Mouse (Mus musculus) lung, embryonic 15.5 days (tissue): Measurements from ENCODE around the gene Myo15. TPM values are rescaled to one million over a fixed set of nuclear protein-coding genes. Genes with fewer than 3 reads are reported as not detected.
"Not testable (repeated sequence)": the region's sequence is repeated elsewhere in the genome, so short reads cannot be mapped to it uniquely, and the experiment has no call there.

ENCODE experiments used
- ATAC-seq: fragments of 200-750 bp; cut with Nextera tagmentation; 2 replicates; pipeline ENCODE4 v1.8.0; 2017; ENCODE audit warnings: moderate number of reproducible peaks, borderline replicate concordance; ENCODE audit not compliant: low FRiP score, low TSS enrichment; ENCODE audit errors: extremely low read depth
- H3K27ac ChIP-seq: fragments of 300-500 bp; sonication (generic); 2 replicates; pipeline ENCODE4 v1.5.1; 2015; ENCODE audit warnings: moderate library complexity, mild to moderate bottlenecking, inconsistent platforms
- H3K27me3 ChIP-seq: fragments of 300-500 bp; sonication (generic); 2 replicates; pipeline ENCODE4 v1.6.1; 2015; ENCODE audit warnings: inconsistent platforms
- H3K36me3 ChIP-seq: fragments of 300-500 bp; sonication (generic); 2 replicates; pipeline ENCODE4 v1.6.1; 2015; ENCODE audit warnings: inconsistent platforms
- H3K4me1 ChIP-seq: fragments of 300-500 bp; sonication (generic); 2 replicates; pipeline ENCODE4 v1.6.1; 2015; ENCODE audit warnings: inconsistent platforms
- H3K4me2 ChIP-seq: fragments of 300-500 bp; sonication (generic); 2 replicates; pipeline ENCODE4 v1.6.1; 2015; ENCODE audit warnings: inconsistent platforms, mild to moderate bottlenecking, moderate library complexity
- H3K4me3 ChIP-seq: fragments of 300-500 bp; sonication (generic); 2 replicates; pipeline ENCODE4 v1.5.1; 2015; ENCODE audit warnings: mild to moderate bottlenecking, inconsistent platforms
- H3K9ac ChIP-seq: fragments of 300-500 bp; sonication (generic); 2 replicates; pipeline ENCODE4 v1.6.1; 2015; ENCODE audit warnings: inconsistent platforms
- H3K9me3 ChIP-seq: fragments of 300-500 bp; sonication (generic); 2 replicates; pipeline ENCODE4 v1.6.1; 2016; ENCODE audit warnings: inconsistent platforms
- WGBS: fragments of 180-500 bp; shearing (Covaris S2); methylation state at CpG from one replicate; pipeline ENCODE4 v1.1.7; 2015; 5-methylcytosine and 5-hydroxymethylcytosine counted together
- polyA plus RNA-seq: library from polyadenylated mRNA; unstranded; fragments of >200 nt; fragmentation: Nextera tagmentation; extraction: Ambion mirVana; gene quantifications from 2 replicates; pipeline ENCODE4 v1.2.1, GENCODE M21; 2015

The Myo15 gene
- polyA plus RNA-seq, 1 experiment from 2014 or later = 0.09 TPM

- 88% methylated on average over 3 of the region's 3 CpGs for WGBS
- Histone ChIP-seq H3K9me3 (no peaks in the 10 kb centered on the region), H3K36me3 (peaks cover 54% of the 10 kb centered on the region), H3K4me2 (no peak overlapping the region), H3K9ac (no peak overlapping the region), H3K4me1 (no peaks in the 10 kb centered on the region), H3K27ac (no peak overlapping the region), H3K27me3 (no peaks in the 10 kb centered on the region), H3K4me3 (no peak overlapping the region)
- ATAC-seq = no peak
Measured at GRCm38 (mm10) chr11:60557675-60558074, 88.5 kb downstream of the Myo15 start.

- Histone ChIP-seq H3K4me3 (no peak overlapping the region), H3K27ac (no peak overlapping the region), H3K4me1 (no peaks in the 10 kb centered on the region), H3K9me3 (no peaks in the 10 kb centered on the region), H3K4me2 (no peak overlapping the region), H3K9ac (no peak overlapping the region), H3K27me3 (no peaks in the 10 kb centered on the region), H3K36me3 (peaks cover 37% of the 10 kb centered on the region)
- no peak for ATAC-seq
- WGBS = 8% methylated on average over 3 of the region's 3 CpGs
Measured at GRCm38 (mm10) chr11:60559342-60559741, 90.2 kb downstream of the Myo15 start.

- H3K36me3 ChIP-seq, H3K4me2 ChIP-seq, H3K27me3 ChIP-seq, H3K27ac ChIP-seq, H3K9me3 ChIP-seq, H3K4me1 ChIP-seq, ATAC-seq, H3K4me3 ChIP-seq, H3K9ac ChIP-seq: not testable (repeated sequence)
- 80% methylated on average over 11 of the region's 12 CpGs for WGBS
Measured at GRCm38 (mm10) chr11:60574006-60574405, 104.9 kb downstream of the Myo15 start.

Other genes starting within 250 kb of the Myo15 start
- gene Srebf1, start 246.8 kb upstream of the Myo15 start, polyA plus RNA-seq = 74.3 and 76.8 TPM in 2 replicates
- gene Tom1l2, start 116.4 kb upstream of the Myo15 start, polyA plus RNA-seq = 23.3 and 26.1 TPM in 2 replicates
- gene Drc3, start 116.0 kb upstream of the Myo15 start, polyA plus RNA-seq = 5.8 and 6.1 TPM in 2 replicates
- 23.7 and 25.5 TPM in 2 replicates for gene Gid4, start 52.2 kb upstream of the Myo15 start, polyA plus RNA-seq
- gene Atpaf2, start 50.9 kb upstream of the Myo15 start, polyA plus RNA-seq = 51.6 and 54.7 TPM in 2 replicates
- 104 and 106 TPM in 2 replicates for gene Drg2, start 14.7 kb upstream of the Myo15 start, polyA plus RNA-seq
- 31.8 and 38.0 TPM in 2 replicates for gene Alkbh5, start 67.0 kb downstream of the Myo15 start, polyA plus RNA-seq
- 52.1 and 54.2 TPM in 2 replicates for gene Llgl1, start 230.4 kb downstream of the Myo15 start, polyA plus RNA-seq